Mouse (Mus musculus): ENCODE data around the gene Nlrc5. TPM values are rescaled to one million over a fixed set of nuclear protein-coding genes. Genes with fewer than 3 reads are reported as not detected.
A peak's percentile ranks its signal among the peaks of the same experiment; 100 is the strongest.

Nlrc5 gene
- total RNA-seq, 2 experiments from 2014 or later, result 0.83 to 0.98 TPM

DNA sequence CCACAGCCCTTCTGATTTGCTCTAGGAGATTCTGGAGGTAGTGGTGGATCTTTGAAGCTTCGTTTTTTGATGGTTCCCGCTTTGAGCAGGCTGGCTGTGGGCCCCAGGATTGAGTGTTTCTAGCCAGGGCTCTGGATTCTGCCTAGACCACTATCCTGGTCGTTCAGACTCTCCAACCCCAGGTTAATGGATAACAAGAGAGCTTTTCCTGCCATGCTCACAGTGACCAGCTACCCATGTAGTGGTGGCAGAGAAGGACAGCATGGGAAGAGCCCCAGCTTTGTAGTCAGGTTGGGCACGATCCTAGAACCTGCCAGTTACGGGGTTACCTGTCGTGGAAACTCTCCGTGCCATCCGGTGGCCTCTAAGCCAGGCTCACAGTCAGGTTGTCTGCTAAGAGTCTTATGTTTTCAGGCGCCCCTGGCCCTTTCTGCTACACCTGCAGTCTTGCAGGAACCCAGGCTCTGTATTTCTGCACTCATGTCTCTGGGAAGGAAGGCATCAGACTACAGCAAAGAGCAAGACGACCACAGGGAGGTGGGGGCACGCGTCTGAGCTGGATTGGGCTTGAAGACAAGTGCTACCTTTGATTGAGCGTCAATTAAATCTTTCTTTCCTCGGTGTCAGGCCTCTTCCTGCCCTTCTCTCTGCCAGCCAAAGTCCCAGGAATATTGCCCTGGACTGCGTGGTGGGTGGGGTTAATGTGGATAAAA is 132.4 kb downstream of the Nlrc5 start:
- no peak for DNase-seq (ENCODE audit: low spot score)

DNA sequence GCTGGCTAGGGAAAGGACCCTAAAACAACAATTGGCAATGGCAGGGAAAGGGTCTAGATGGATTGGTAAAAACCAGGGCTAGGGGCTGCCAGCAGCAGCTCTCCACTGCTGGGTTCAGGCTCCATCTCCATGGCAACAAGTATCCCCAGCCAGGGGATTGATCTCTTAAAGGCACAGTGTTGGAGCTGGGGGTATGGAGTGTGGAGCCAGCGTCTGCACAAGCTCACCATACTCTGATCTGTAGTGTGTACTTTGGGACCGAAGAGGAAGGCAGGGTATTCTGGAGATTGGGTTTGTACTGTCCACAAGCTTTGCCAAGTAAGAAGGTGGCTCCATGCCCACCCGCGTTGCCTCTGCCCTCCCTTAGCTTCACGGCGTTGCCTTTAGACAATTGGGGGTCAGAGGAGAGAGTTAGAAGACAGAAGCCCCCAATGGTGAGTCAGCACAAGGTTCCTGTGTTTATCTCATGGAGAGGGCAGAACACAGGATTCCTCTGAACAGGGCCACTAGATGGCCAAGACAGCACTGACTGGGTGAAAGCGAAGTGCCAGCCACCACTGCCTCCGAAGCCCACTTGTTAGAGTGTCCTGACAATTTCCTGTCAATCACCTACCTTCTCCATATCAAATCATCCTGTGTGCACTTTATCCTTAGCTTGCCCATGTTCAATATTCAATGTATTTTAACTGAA is 133.1 kb downstream of the Nlrc5 start:
- no peak for DNase-seq (ENCODE audit: low spot score)

DNA sequence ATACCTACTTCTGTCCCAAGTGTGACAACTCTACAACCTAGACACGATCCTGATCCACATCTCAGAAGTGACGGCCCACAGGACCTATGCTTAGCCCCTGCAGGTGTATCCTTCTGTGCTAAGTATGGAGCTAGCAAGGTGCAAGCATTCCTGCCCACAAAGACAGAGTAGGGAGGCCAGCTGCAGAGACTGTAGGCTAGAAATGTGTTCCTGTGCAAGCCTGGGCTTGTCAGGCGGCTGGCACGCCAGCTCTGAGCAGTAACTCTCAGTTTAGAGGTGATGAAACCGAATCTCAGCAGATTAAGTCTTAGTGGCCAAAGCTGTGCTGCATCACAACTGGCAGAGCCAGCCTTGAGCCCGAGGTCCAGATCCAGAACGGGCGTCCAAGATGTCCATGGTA is 133.9 kb downstream of the Nlrc5 start:
- peak; percentile 20 for DNase-seq (ENCODE audit: low spot score)

DNA sequence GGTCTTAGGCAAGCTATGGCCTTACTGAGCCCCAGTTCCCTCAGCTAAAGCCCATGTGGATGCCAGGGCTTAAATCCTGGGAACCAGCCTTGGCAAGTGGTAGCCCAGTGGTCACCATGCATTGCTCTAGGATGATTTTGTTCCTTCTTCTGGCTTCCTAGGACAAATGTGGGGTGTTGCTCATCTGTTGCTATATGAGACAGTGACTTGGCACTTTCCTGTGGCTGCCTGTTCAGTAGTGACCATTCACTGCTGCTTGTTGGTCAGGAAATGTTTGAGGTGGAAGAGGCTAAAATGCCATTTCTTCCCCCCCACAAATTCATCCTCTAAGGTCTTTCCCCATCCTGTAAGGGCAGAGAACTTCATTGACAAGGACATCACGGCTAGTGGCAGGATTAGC is 135.3 kb downstream of the Nlrc5 start:
- DNase-seq (ENCODE audit: low spot score), result no peak

DNA sequence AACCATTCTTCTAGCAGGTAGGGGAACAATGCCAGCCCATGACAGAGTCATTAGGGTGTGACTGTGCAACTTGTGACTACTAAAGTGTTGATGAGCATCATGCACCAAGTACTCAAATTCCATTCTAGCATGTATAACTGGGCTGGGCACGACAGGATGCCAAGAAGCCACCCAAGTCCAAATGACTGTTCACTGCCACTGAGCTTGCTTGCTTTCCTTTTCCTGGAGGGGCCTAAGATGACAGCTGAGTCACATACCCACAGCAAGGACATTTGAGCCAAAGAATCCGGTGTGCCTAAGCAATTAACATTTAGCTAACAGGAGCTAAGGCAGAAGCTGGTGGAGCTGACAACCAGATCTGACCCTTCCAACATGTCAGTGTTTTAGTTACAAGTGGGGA is 137.7 kb downstream of the Nlrc5 start:
- peak; percentile 41 for DNase-seq (ENCODE audit: low spot score)

DNA sequence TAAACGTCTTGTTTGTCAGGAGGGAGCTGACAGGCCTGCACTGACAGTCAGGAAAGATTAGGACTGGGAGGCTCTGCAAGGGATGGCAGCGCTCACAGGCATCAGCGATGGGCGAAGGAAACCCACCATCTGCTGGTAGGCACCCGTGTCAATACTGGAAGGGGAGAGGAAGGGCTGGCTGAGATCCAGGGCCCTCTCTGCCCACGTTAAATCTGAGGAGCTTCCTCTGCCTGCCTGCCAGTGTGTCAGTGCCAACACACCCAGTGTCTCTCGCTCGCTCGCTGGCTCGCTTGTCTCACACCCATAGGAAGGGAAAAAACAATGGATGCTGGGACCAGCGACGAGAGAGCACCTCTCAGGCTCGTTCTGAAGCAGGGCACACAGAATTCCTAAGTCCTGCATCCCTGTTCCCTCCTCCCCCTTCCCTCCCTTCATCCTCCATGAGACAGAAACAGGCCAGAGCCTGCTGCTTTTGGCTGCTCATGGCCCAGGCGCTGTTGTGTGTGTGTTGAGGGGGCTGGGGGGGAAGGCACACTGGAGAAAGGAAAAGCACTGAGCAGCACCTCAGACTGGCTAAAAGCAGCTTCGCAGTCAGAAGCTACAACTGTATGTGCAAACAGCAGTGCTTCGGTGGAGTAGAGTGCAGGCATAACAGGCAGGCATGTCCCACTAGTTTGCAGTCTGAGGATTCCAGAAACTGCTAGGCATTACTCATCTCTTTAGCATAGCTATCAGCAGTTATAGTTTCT is 140.2 kb downstream of the Nlrc5 start:
- DNase-seq (ENCODE audit: low spot score), result no peak

DNA sequence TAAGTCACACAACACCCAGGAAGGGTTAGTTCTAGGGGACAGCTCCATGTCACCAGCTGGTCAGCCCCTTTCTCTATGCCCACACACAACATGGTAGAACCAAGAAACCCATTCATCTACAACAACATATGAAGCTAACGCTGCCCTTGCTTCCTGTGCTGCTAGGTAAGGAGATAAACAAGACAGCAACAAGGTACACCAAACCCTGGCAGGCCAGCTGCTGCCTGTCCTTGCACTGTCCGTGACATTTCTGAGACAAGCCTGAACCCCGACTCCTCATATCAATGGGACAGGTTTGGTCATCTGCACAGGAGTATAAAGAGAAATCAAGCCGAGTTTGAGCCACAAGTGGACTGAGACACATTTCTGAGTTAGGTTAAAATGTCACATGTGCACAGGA is 141.0 kb downstream of the Nlrc5 start:
- DNase-seq (ENCODE audit: low spot score), result no peak

Small RNAs within 50 kb of the gene (microRNA-seq; reads per million reads assigned to microRNA genes)
- gene Mir7072, result not detected

Other genes with a start within 250 kb of the Nlrc5 start
- 10 to 100 TPM in 1 of 2 experiments, 1 to 10 TPM in 1; 9.9 to 10.3 TPM for gene Nup93, start 219.8 kb upstream of the Nlrc5 start, total RNA-seq (2021)
- gene Slc12a3, start 105.2 kb upstream of the Nlrc5 start, total RNA-seq (2021), result under 1 TPM in 1 of 2 experiments, not detected in 1; 0.18 TPM
- gene Herpud1, start 47.9 kb upstream of the Nlrc5 start, total RNA-seq (2021), result 100 to 1,000 TPM; 102 to 108 TPM
- gene Cpne2, start 98.6 kb downstream of the Nlrc5 start, total RNA-seq (2021), result 10 to 100 TPM in 1 of 2 experiments, 1 to 10 TPM in 1; 5.8 to 10.1 TPM
- gene Rspry1, start 167.6 kb downstream of the Nlrc5 start, total RNA-seq (2021), result 1 to 10 TPM; 7.9 TPM
- 10 to 100 TPM; 18.0 to 22.8 TPM for gene Fam192a, start 167.6 kb downstream of the Nlrc5 start, total RNA-seq (2021)
- 10 to 100 TPM; 50.4 to 54.9 TPM for gene Arl2bp, start 232.2 kb downstream of the Nlrc5 start, total RNA-seq (2021)

Measured in gastrocnemius, adult 18-20 months (tissue).